Mouse (Mus musculus) adrenal gland, postnatal 36 days (tissue): ENCODE measurements around the gene Gm3488. TPM values are rescaled to one million over a fixed set of nuclear protein-coding genes. Genes with fewer than 3 reads are reported as not detected.
"Not testable (repeated sequence)": the region's sequence is repeated elsewhere in the genome, so short reads cannot be mapped to it uniquely, and the experiment has no call there.

Source experiments
- DNase-seq, 2 experiments: peaks; one replicate each; pipeline ENCODE4 v3.0.0; 2021; ENCODE audit warnings: mixed read lengths in 1 of 2
- long read RNA-seq, 2 experiments: library from polyadenylated mRNA; stranded (forward); transcript quantifications; one replicate each; pipeline ENCODE4 v2.0.0; 2021; ENCODE audit warnings: borderline sequencing depth in 2 of 2
- total RNA-seq, 2 experiments: library from RNA; stranded (reverse); gene quantifications; 2 replicates each; pipeline ENCODE4 v1.2.3; 2021

Gm3488 gene
- under 1 TPM in 1 of 2 experiments, not detected in 1; 0.33 TPM for total RNA-seq
- long read RNA-seq, experiment 1: 0 reads
- long read RNA-seq, experiment 2: 0 reads

DNA sequence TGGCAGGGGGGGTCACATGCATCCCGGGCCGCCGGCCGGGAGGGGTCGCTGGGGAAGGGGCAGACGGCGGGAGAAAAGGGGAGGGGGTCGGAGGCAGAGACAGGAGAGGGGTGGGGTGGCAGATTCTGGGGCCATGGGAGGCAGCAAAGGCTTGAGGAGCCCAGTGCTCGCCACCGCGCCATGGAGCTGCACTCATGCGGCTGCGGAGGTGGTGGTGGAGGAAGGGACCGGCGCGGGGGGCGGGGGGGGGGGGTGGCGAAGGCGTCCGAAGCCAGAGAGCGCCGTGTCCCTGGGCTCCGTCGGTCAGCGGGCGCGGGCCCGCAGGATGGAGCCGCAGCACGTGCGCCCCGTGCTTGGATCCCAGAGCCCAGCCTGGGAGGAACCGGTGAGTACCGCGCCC lies at the start of gene Gm3488:
Gm3488 (plus strand) TSS at position 301 of the 400 bp plus-strand sequence.
- DNase-seq: not testable (repeated sequence)

DNA sequence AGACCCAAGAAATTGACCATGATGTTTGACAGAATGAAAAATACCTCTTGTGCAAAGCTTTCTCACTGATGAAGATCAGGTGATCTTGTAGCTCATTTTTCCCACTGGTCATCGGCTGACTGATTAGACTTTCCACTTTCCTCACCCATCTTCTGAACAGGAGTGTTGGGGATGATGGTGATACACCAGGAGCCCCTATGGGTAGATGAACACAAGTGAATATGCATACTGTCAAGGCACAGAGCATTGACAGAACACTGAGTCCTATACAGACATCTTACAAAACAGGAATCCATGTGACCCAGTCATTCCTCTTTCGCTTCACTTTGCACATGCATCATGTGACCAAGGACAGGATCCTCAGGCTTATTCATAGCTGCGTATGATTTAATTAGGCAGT lies 46.1 kb upstream of the Gm3488 start, which contains the start of gene Gm3194:
Gm3194 (minus strand) TSS at position 101 of the 400 bp plus-strand sequence.
- DNase-seq: not testable (repeated sequence)

DNA sequence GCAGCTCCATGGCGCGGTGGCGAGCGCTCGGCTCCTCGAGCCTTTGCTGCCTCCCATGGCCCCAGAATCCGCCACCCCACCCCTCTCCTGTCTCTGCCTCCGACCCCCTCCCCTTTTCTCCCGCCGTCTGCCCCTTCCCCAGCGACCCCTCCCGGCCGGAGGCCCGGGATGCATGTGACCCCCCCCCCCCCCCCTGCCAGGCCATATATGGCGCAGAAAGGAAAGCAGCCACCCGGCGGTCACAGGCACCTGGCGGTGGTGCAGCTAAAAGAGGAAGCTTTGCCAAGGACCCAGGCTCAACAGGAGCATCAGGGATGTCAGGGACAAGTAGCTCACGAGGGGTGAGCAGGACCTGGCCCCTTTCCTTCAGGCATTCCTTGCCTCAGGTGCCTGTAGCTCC lies 41.0 kb upstream of the Gm3488 start:
- not testable (repeated sequence) for DNase-seq

DNA sequence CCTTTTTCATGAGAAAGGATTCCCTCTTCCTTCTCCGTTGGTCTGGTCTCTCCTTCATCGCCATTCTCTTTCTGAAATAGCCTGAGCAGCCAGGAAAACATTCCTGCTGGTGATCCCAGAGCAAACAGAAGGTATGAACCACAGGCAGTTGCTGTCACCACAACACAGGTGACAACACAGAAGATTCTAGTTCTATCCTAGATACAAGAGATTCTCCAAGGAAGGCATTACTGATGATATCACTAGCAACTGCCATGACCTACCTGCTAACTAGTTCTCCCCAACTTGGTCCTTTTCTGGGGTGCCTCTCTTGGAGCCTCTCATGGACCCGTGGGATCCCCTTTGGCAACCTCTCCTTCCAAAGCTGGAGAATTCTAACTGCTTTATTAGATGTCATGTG lies 23.7 kb upstream of the Gm3488 start, which contains the start of gene Gm8246:
Gm8246 (minus strand) TSS at position 101 of the 400 bp plus-strand sequence.
- not testable (repeated sequence) for DNase-seq

DNA sequence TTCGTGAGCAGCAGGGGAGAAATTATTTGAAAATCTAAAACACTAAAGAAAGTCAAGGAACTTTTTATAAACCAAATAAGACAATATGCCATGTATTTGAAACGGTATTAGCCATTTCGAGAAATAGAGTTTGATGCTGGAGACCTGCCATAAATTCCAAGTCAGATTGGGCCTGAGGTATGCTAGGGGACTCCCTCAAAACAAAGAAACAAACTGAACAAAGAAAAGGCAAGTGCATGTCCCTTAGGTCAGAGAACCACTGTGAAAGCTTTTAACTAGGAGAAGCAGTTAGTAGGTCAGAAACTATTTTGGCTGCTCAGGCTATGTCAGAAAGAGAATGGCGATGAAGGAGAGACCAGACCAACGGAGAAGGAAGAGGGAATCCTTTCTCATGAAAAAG lies 17.6 kb upstream of the Gm3488 start, which contains the start of gene Gm3187:
Gm3187 (plus strand) TSS at position 301 of the 400 bp plus-strand sequence.
- DNase-seq: not testable (repeated sequence)

DNA sequence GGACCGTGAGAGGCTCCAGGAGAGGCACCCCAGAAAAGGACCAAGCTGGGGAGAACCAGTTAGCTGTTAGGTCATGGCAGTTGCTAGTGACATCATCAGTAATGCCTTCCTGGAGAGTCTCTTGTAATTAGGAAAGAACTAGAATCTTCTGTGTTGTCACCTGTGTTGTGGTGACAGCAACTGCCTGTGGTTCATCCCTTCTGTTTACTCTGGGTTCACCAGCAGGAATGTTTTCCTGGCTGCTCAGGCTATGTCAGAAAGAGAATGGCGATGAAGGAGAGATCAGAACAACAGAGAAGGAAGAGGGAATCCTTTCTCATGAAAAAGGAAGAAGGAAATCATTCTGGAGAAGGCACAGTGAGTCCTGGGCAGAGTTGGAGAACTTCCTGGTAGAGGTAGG lies 36.7 kb downstream of the Gm3488 start, which contains the start of gene Gm3532:
Gm3532 (plus strand) TSS at position 301 of the 400 bp plus-strand sequence.
- DNase-seq: not testable (repeated sequence)

Other genes starting within 250 kb of the Gm3488 start
- gene Gm3526, start 241.1 kb upstream of the Gm3488 start, total RNA-seq: not detected
- not detected for gene Gm3542, start 166.7 kb upstream of the Gm3488 start, total RNA-seq
- gene Gm3500, start 112.6 kb upstream of the Gm3488 start, total RNA-seq: not detected
- gene Gm3194, start 46.2 kb upstream of the Gm3488 start, total RNA-seq: under 1 TPM; 0.43 to 0.46 TPM
- gene Gm8246, start 23.8 kb upstream of the Gm3488 start, total RNA-seq: not detected
- gene Gm3187, start 17.5 kb upstream of the Gm3488 start, total RNA-seq: not detected
- not detected for gene Gm3532, start 36.8 kb downstream of the Gm3488 start, total RNA-seq
- not detected for gene Gm8265, start 131.4 kb downstream of the Gm3488 start, total RNA-seq
- gene Gm9603, start 185.8 kb downstream of the Gm3488 start, total RNA-seq: not detected
- gene Gm3373, start 239.9 kb downstream of the Gm3488 start, total RNA-seq: under 1 TPM in 1 of 2 experiments, not detected in 1; 0.30 TPM